Mouse (Mus musculus): ENCODE results near the gene Dnah2.

DNA sequence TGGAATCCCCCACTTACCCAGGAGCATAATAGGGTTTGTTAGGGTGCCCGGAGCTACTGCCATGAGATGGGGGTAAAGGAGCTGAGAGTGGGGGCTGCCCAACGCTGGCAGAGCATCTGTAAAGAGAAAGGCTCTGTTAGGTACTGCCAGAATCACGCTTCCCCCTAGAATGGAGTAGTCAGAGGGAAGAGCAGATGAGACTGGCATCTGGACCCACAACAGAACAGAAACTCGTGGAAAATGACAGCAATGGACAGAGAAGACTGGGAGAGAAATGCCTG, 141.2 kb downstream of the Dnah2 start:
- TF ChIP-seq POLR2A (IDR thresholded peaks at IDR 0.05; ENCODE audit: insufficient read depth, low read length), result no peak
- TF ChIP-seq CTCF (IDR thresholded peaks at IDR 0.05; ENCODE audit: low read depth, low read length), result no peak

All from ES-Bruce4 (cell line).